In genomic region chr2:34742675-34743074, GRCm38 (mm10) we compare ENCODE assay signal across 21 mouse cellular contexts. TPM values are rescaled to one million over a fixed set of nuclear protein-coding genes. Genes with fewer than 3 reads are reported as not detected.
DNase-seq lines count a peak whose midpoint lies in the region; ATAC-seq and TF ChIP-seq lines count a peak whose summit lies in the region.
"Had no signal": no experiment of that assay in that cellular context is flagged by ENCODE, and none has a peak within 500 bp of the region (broad histone marks: within the 10 kb centered on the region; RNA-seq: fewer than 3 reads in every experiment).

No protein-coding gene starts in this region.

- WGBS in liver, embryonic 14.5 days (ENCODE audit: insufficient replicate concordance): 77% methylated on average over 8 of the region's 8 CpGs

- peak; percentile 11 for DNase-seq in adrenal gland, adult 2 months
- no peak for DNase-seq in adrenal gland, postnatal 25 days
- DNase-seq in 3134 (ENCODE audit: extremely low read depth, insufficient read length, low spot score) (peak; percentile 16), NIH3T3 (ENCODE audit: low read depth) (peak; percentile 38)
- no peak for DNase-seq in liver, embryonic 14.5 days (ENCODE audit: low read depth in 3 of 3, low spot score in 3 of 3)
- no peak for DNase-seq in heart, postnatal 14 days
- DNase-seq in left cerebral cortex, postnatal 14 days (ENCODE audit: low spot score in 2 of 2): no peak
- no peak for DNase-seq in spleen, postnatal 36 days (ENCODE audit: low spot score in 2 of 2)
- DNase-seq: adrenal gland, postnatal 36 days; cerebellum, adult 11-12 months; cerebellum, adult 9-10 months; cerebellum, postnatal 25 days; gastrocnemius, postnatal 10 days; heart, adult 18-20 months; heart, postnatal 36 days had no signal

- no peak for TF ChIP-seq CTCF in liver, embryonic 14.5 days (IDR thresholded peaks at IDR 0.05; ENCODE audit: low read depth)

- TF ChIP-seq EP300 in liver, embryonic 14.5 days (IDR thresholded peaks at IDR 0.05; ENCODE audit: low read depth): no peak

- no peak overlapping the region; the same call in 1 of the 2 replicates for H3K9ac ChIP-seq in liver, embryonic 14.5 days (replicated peaks)
- H3K9ac ChIP-seq: embryonic facial prominence, embryonic 13.5 days; forebrain, embryonic 12.5 days; heart, embryonic 12.5 days; hindbrain, embryonic 15.5 days had no signal

- peaks cover 43 to 46% of the 10 kb centered on the region in 2 experiments for H3K4me1 ChIP-seq in liver, embryonic 14.5 days (replicated peaks; ENCODE audit: control insufficient read depth in 2 of 2, insufficient read depth in 2 of 2, low read length in 1 of 2)
- H3K4me1 ChIP-seq: embryonic facial prominence, embryonic 13.5 days; forebrain, embryonic 12.5 days; hindbrain, embryonic 15.5 days had no signal

- peaks cover 22% of the 10 kb centered on the region for H3K36me3 ChIP-seq in liver, embryonic 14.5 days (replicated peaks; ENCODE audit: control insufficient read depth, insufficient read depth, low read depth)
- H3K36me3 ChIP-seq: hindbrain, embryonic 15.5 days had no signal

- peak overlapping the region; percentile 65 for H3K27ac ChIP-seq in liver, embryonic 14.5 days
- H3K27ac ChIP-seq: embryonic facial prominence, embryonic 13.5 days; forebrain, embryonic 12.5 days; hindbrain, embryonic 15.5 days had no signal

- no peaks in the 10 kb centered on the region for H3K9me3 ChIP-seq in liver, embryonic 14.5 days (ENCODE audit: control insufficient read depth, low read length)
- H3K9me3 ChIP-seq: embryonic facial prominence, embryonic 13.5 days; forebrain, embryonic 12.5 days; heart, embryonic 12.5 days; hindbrain, embryonic 15.5 days had no signal

- H3K4me3 ChIP-seq in liver, embryonic 14.5 days (ENCODE audit: insufficient read depth in 1 of 2, low read depth in 2 of 2, low read length in 2 of 2): no peak overlapping the region
- H3K4me3 ChIP-seq: embryonic facial prominence, embryonic 13.5 days; forebrain, embryonic 12.5 days; heart, embryonic 12.5 days; hindbrain, embryonic 15.5 days had no signal

- peak overlapping the region; percentile 8; the same call in 1 of the 2 replicates for H3K4me2 ChIP-seq in liver, embryonic 14.5 days (ENCODE audit: low read depth)
- H3K4me2 ChIP-seq: embryonic facial prominence, embryonic 13.5 days; forebrain, embryonic 12.5 days; heart, embryonic 12.5 days; hindbrain, embryonic 15.5 days had no signal

- no peaks in the 10 kb centered on the region for H3K27me3 ChIP-seq in liver, embryonic 14.5 days (ENCODE audit: control insufficient read depth, insufficient read depth, low read length)
- H3K27me3 ChIP-seq: CH12.LX; embryonic facial prominence, embryonic 13.5 days; forebrain, embryonic 12.5 days; heart, embryonic 12.5 days; hindbrain, embryonic 15.5 days had no signal

- ATAC-seq in liver, embryonic 14.5 days (ENCODE audit: insufficient read depth): no peak
- ATAC-seq: forebrain, embryonic 16.5 days had no signal

- intact Hi-C loops in heart, postnatal 14 days (cut with DNase I): no loop called here
- intact Hi-C loops in left cerebral cortex, postnatal 14 days (cut with DNase I): no loop called here

RNA-seq across cellular contexts. Expression of gene Gapvd1, which starts 12.4 kb away (rescaled TPM):
- total RNA-seq in adrenal gland, adult 2 months (2021): 10 to 100 TPM; 47.7 to 64.7 TPM
- 7.6 and 9.1 TPM in 2 replicates for polyA plus RNA-seq in adrenal gland, adult 2 months (2012; rRNA removed)
- total RNA-seq in adrenal gland, postnatal 25 days (2021): 63.4 and 81.0 TPM in 2 replicates
- polyA plus RNA-seq in liver, embryonic 14.5 days (2012; rRNA removed): 20.1 and 22.9 TPM in 2 replicates
- 71.8 and 76.6 TPM in 2 replicates for polyA plus RNA-seq in liver, embryonic 14.5 days (2014; fragmentation: Nextera tagmentation; extraction: Ambion mirVana)
- 10 to 100 TPM; 43.8 to 45.4 TPM for total RNA-seq in heart, postnatal 14 days (2021)
- total RNA-seq in left cerebral cortex, postnatal 14 days (2021): 100 to 1,000 TPM; 105 to 106 TPM

RNA-seq across cellular contexts. Expression of gene Hspa5, which starts 29.1 kb away (rescaled TPM):
- total RNA-seq in adrenal gland, adult 2 months (2021): 100 to 1,000 TPM; 501 to 605 TPM
- polyA plus RNA-seq in adrenal gland, adult 2 months (2012; rRNA removed): 869 and 995 TPM in 2 replicates
- 414 and 491 TPM in 2 replicates for total RNA-seq in adrenal gland, postnatal 25 days (2021)
- 74.0 and 253 TPM in 2 replicates for polyA plus RNA-seq in liver, embryonic 14.5 days (2012; rRNA removed)
- polyA plus RNA-seq in liver, embryonic 14.5 days (2014; fragmentation: Nextera tagmentation; extraction: Ambion mirVana): 461 and 479 TPM in 2 replicates
- 100 to 1,000 TPM; 383 to 477 TPM for total RNA-seq in heart, postnatal 14 days (2021)
- 100 to 1,000 TPM; 260 to 334 TPM for total RNA-seq in left cerebral cortex, postnatal 14 days (2021)

RNA-seq across cellular contexts. Expression of gene Rabepk, which starts 57.0 kb away (rescaled TPM):
- 10 to 100 TPM; 25.0 to 28.3 TPM for total RNA-seq in adrenal gland, adult 2 months (2021)
- 27.1 and 32.6 TPM in 2 replicates for polyA plus RNA-seq in adrenal gland, adult 2 months (2012; rRNA removed)
- 22.6 and 30.6 TPM in 2 replicates for total RNA-seq in adrenal gland, postnatal 25 days (2021)
- polyA plus RNA-seq in liver, embryonic 14.5 days (2012; rRNA removed): 12.3 and 15.3 TPM in 2 replicates
- 25.5 and 25.6 TPM in 2 replicates for polyA plus RNA-seq in liver, embryonic 14.5 days (2014; fragmentation: Nextera tagmentation; extraction: Ambion mirVana)
- total RNA-seq in heart, postnatal 14 days (2021): 10 to 100 TPM in 1 of 2 experiments, 1 to 10 TPM in 1; 9.3 to 13.1 TPM
- 10 to 100 TPM; 25.8 to 26.2 TPM for total RNA-seq in left cerebral cortex, postnatal 14 days (2021)

Comparison
In these comparisons a context has a peak if more than half of its experiments do, and no peak if none do; other contexts are left out.
1. DNase-seq: peak in adrenal gland, adult 2 months (single experiment), 3134 (single experiment) and NIH3T3 (single experiment); none in adrenal gland, postnatal 25 days (single experiment), liver, embryonic 14.5 days (0 of 3), heart, postnatal 14 days (0 of 2), left cerebral cortex, postnatal 14 days (0 of 2) and spleen, postnatal 36 days (0 of 2).